Mouse (Mus musculus) intestine, embryonic 15.5 days (tissue): Measurements from ENCODE around the gene Tmem266. TPM values are rescaled to one million over a fixed set of nuclear protein-coding genes. Genes with fewer than 3 reads are reported as not detected.

ENCODE experiments used
- ATAC-seq: fragments of 200-750 bp; cut with Nextera tagmentation; 2 replicates; pipeline ENCODE4 v1.8.0; 2017; ENCODE audit warnings: moderate TSS enrichment, moderate library complexity
- H3K27ac ChIP-seq: fragments of 300-500 bp; sonication (generic); 2 replicates; pipeline ENCODE4 v1.5.1; 2015; ENCODE audit warnings: mild to moderate bottlenecking, inconsistent platforms
- H3K27me3 ChIP-seq: fragments of 300-500 bp; sonication (generic); replicated peaks from 2 replicates; pipeline ENCODE4 v1.6.1; 2015; ENCODE audit warnings: inconsistent platforms
- H3K36me3 ChIP-seq: fragments of 300-500 bp; sonication (generic); 2 replicates; pipeline ENCODE4 v1.6.1; 2015; ENCODE audit warnings: inconsistent platforms
- H3K4me1 ChIP-seq: fragments of 300-500 bp; sonication (generic); replicated peaks from 2 replicates; pipeline ENCODE4 v1.6.1; 2015; ENCODE audit warnings: inconsistent platforms
- H3K4me2 ChIP-seq: fragments of 300-500 bp; sonication (generic); replicated peaks from 2 replicates; pipeline ENCODE4 v1.6.1; 2015; ENCODE audit warnings: mild to moderate bottlenecking, inconsistent platforms
- H3K4me3 ChIP-seq: fragments of 300-500 bp; sonication (generic); replicated peaks from 2 replicates; pipeline ENCODE4 v1.5.1; 2015; ENCODE audit warnings: inconsistent platforms
- H3K9ac ChIP-seq: fragments of 300-500 bp; sonication (generic); 2 replicates; pipeline ENCODE4 v1.6.1; 2015; ENCODE audit warnings: inconsistent platforms
- H3K9me3 ChIP-seq: fragments of 300-500 bp; sonication (generic); 2 replicates; pipeline ENCODE4 v1.6.1; 2016; ENCODE audit warnings: inconsistent platforms
- WGBS: fragments of 180-500 bp; shearing (Covaris S2); methylation state at CpG from one replicate; pipeline ENCODE4 v1.1.7; 2015; 5-methylcytosine and 5-hydroxymethylcytosine counted together
- polyA plus RNA-seq: library from polyadenylated mRNA; unstranded; fragments of >200 nt; fragmentation: Nextera tagmentation; extraction: Ambion mirVana; gene quantifications from 2 replicates; pipeline ENCODE4 v1.2.1, GENCODE M21; 2015

Gene Tmem266
- polyA plus RNA-seq, 1 experiment from 2014 or later = 1.3 TPM

DNA sequence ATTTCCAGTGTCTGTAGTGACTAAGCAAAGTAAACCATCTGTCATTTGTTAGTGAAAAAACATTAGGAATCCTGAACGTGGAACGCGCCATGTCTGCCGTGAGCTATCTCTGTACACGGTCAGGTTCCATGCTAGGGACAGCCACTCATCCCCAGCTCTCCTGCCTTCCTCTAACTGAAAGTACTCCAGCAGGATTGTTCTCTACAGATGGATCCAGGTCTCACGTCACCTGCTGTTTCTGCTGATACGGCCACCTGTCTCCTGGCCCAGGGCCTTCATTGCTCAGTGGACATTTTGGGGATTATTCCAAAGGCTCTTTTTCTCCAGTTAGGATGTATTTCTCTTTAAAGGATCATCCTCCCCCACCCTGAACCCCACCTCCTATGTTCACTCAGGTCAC lies 18.6 kb downstream of the Tmem266 start:
- no peak overlapping the region for H3K27ac ChIP-seq
- H3K4me1 ChIP-seq = no peaks in the 10 kb centered on the region
- ATAC-seq = no peak
- WGBS = 91% methylated on average over 7 of the region's 7 CpGs
- H3K9ac ChIP-seq = no peak overlapping the region
- no peaks in the 10 kb centered on the region for H3K9me3 ChIP-seq
- H3K27me3 ChIP-seq = no peaks in the 10 kb centered on the region
- no peak overlapping the region for H3K4me3 ChIP-seq
- H3K36me3 ChIP-seq = no peaks in the 10 kb centered on the region
- H3K4me2 ChIP-seq = no peak overlapping the region

DNA sequence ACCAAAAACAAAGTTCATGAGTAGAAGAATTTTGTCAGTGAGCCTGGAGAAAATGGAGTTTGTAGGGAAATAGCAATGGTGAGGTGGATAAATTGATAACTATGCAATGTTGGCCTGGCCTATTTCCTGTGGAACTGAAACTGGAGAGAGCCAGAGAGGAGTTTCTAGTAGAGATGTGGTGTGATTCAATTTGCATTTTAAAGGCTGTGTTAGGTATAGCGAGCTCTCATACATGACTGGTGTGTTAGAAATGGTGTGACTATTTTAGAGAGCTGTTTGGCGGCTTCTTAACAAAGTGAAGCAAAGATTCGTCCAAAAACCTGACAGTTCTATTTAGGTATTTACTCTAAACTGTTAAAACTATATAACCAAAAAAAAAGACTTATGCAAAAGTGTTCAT lies 22.0 kb downstream of the Tmem266 start:
- H3K36me3 ChIP-seq = no peaks in the 10 kb centered on the region
- no peaks in the 10 kb centered on the region for H3K9me3 ChIP-seq
- 85% methylated on average over 3 of the region's 3 CpGs for WGBS
- no peak overlapping the region for H3K4me2 ChIP-seq
- no peak overlapping the region for H3K4me3 ChIP-seq
- H3K9ac ChIP-seq = no peak overlapping the region
- no peak overlapping the region for H3K27ac ChIP-seq
- ATAC-seq = no peak
- H3K27me3 ChIP-seq = no peaks in the 10 kb centered on the region
- no peaks in the 10 kb centered on the region for H3K4me1 ChIP-seq

DNA sequence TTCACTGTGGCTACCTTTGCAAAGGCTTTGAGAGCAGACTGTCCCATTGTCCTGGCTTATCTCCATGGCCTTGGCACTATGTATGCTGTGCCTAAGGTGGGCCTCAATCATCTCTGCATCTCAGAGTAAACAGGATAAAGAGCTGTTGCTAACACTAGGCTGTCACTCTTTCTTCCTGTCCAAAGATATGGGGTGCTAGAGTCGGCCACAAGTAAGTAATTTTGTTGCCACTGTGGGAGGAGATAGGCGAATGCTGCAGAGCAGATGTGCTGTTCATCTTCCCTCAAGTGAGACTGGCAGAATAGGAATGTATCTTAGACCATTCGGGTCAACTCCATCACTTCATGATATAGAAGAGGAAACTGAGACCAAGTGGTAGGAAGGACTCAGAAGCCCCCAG lies 28.0 kb downstream of the Tmem266 start:
- Histone ChIP-seq H3K27me3 (no peaks in the 10 kb centered on the region), H3K4me1 (no peaks in the 10 kb centered on the region), H3K4me2 (no peak overlapping the region), H3K9me3 (no peaks in the 10 kb centered on the region), H3K27ac (no peak overlapping the region), H3K36me3 (no peaks in the 10 kb centered on the region), H3K9ac (no peak overlapping the region), H3K4me3 (no peak overlapping the region)
- 72% methylated on average over 3 of the region's 3 CpGs for WGBS
- no peak for ATAC-seq

DNA sequence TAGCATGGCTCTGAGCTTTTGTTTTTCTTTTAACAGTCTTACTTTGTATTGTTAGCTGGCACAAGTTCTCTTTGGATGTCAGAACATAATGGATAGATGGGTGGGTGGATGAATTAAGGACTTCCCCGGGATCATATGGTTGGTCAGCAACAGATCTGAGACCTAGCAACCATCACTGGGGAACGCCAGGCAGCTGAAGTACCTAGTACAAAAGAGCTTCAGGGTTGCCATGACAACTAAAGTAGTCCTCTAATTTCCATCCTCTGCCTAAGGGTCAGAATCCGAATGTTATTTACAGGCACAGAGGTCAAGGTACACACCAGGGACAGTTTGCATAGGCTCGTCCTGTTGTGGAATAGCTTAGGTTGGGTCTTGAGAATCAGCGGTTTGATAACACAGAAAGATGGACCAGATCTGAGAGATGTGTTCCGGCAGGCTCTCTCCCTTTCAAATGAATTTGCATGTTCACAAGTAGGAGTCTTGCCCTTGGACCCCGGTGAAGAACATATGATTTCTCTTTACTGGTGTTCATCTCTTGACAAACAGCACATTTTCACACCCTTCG lies 28.6 kb downstream of the Tmem266 start:
- no peak overlapping the region for H3K27ac ChIP-seq
- 57% methylated on average over 8 of the region's 8 CpGs for WGBS
- no peaks in the 10 kb centered on the region for H3K4me1 ChIP-seq
- no peak for ATAC-seq
- no peak overlapping the region for H3K4me3 ChIP-seq
- no peak overlapping the region for H3K4me2 ChIP-seq
- H3K9ac ChIP-seq = no peak overlapping the region
- H3K9me3 ChIP-seq = no peaks in the 10 kb centered on the region
- no peaks in the 10 kb centered on the region for H3K27me3 ChIP-seq
- no peaks in the 10 kb centered on the region for H3K36me3 ChIP-seq

DNA sequence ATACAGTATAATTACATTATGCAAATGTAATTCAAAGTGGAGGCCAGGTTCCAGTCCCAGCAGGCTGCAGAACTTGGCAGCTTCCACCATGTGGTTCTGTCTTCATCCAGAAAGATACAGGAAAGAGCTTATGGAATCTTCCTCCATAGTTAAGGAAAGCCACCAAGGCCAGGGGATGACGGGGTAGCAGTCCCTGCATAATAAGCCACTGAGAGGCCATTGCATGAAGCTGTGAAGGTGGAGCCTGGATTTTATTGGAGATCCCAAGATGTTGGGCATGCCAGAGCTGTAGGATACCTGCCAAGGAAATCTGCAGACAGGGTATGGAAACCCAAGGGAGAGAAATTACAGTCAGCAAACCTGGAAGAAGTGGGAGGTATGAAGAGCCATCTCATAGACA lies 30.5 kb downstream of the Tmem266 start:
- H3K27ac ChIP-seq = no peak overlapping the region
- no peaks in the 10 kb centered on the region for H3K4me1 ChIP-seq
- 86% methylated on average over 1 of the region's 1 CpGs for WGBS
- H3K4me2 ChIP-seq = no peak overlapping the region
- no peak overlapping the region for H3K9ac ChIP-seq
- H3K9me3 ChIP-seq = no peaks in the 10 kb centered on the region
- no peak for ATAC-seq
- no peaks in the 10 kb centered on the region for H3K27me3 ChIP-seq
- H3K4me3 ChIP-seq = no peak overlapping the region
- no peaks in the 10 kb centered on the region for H3K36me3 ChIP-seq

DNA sequence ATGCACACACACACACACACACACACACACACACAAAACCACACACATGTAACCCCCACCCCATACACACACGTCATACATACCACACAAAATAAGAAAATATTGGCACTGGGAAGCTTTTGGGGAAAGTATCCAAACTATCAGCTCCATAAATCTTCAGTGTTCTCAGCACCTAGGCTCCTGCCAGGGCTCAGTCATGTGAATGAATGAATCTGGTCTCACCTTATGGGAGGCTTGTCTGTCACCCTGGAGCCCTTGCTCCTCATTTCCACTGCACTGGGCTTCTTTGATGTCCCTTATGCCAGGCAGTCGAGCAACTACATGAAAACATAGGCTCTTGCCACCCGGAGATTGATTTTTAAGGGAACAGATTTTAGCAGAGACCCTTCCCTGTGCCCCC lies 33.7 kb downstream of the Tmem266 start:
- H3K4me2 ChIP-seq = no peak overlapping the region
- WGBS = 75% methylated on average over 3 of the region's 3 CpGs
- no peak overlapping the region for H3K4me3 ChIP-seq
- no peak overlapping the region for H3K9ac ChIP-seq
- no peaks in the 10 kb centered on the region for H3K4me1 ChIP-seq
- no peaks in the 10 kb centered on the region for H3K9me3 ChIP-seq
- no peak overlapping the region for H3K27ac ChIP-seq
- H3K36me3 ChIP-seq = no peaks in the 10 kb centered on the region
- ATAC-seq = no peak
- H3K27me3 ChIP-seq = no peaks in the 10 kb centered on the region

DNA sequence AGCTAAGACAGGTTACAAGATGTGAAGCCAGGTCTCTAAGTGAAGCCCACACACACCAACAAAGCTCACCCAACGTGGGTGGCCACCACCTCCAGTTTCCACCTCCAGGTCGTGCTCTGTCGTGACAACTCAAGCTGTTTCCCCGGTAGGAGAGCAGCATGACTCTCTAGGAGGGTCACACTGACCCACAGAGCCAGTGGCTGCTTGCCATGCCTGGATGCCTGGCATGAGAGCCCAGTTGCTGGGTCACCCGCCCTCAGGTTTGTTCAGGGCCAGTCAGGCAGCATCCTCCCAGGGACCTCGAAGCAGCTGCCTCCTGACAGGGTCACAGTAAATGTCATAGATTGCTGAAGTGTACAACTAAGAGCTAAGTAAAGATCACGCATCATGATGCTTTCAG lies 34.1 kb downstream of the Tmem266 start:
- no peaks in the 10 kb centered on the region for H3K9me3 ChIP-seq
- H3K4me1 ChIP-seq = no peaks in the 10 kb centered on the region
- H3K27me3 ChIP-seq = no peaks in the 10 kb centered on the region
- ATAC-seq = no peak
- H3K4me3 ChIP-seq = no peak overlapping the region
- H3K27ac ChIP-seq = no peak overlapping the region
- 65% methylated on average over 7 of the region's 7 CpGs for WGBS
- no peak overlapping the region for H3K9ac ChIP-seq
- no peaks in the 10 kb centered on the region for H3K36me3 ChIP-seq
- no peak overlapping the region for H3K4me2 ChIP-seq

DNA sequence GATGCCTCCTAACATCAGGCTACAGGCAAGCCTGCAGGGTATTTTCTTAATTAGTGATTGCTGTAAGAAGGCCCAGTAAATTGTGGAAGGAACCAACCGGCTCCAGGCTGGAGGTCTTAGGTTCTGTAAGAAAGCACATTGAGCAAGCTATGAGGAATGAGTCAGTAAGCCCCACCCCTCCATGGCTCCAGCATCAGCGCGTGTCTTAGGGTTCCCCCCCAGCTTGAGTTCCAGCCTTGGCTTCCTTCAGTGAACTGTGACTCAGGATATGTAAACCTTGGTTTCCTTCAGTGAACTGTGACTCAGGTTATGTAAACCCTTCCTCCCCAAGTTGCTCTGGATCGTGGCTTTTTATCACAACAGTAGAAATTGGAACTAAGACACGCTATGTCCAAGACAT lies 35.3 kb downstream of the Tmem266 start:
- no peak overlapping the region for H3K9ac ChIP-seq
- no peaks in the 10 kb centered on the region for H3K9me3 ChIP-seq
- 63% methylated on average over 5 of the region's 5 CpGs for WGBS

DNA sequence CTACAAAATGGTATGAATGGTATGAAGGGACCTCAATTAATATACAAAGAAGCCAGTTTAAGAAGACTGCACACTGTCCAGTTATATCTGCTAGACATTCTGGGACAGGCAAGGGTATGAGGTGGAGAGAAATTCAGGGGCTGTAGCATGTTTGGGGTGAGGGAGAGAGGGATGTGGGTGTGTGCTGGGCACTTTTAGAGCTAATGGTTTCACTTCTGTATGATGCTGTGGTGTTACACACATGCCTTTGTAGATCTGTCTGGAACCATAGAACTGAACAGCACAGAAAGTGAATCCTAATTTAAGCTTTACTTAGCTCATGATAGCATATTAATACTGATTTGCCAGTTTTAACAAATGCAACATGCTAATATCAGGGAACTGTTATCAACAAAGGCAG lies 37.0 kb downstream of the Tmem266 start:
- no peaks in the 10 kb centered on the region for H3K36me3 ChIP-seq
- no peak overlapping the region for H3K9ac ChIP-seq
- H3K27me3 ChIP-seq = no peaks in the 10 kb centered on the region
- H3K4me1 ChIP-seq = no peaks in the 10 kb centered on the region
- H3K4me2 ChIP-seq = no peak overlapping the region
- H3K27ac ChIP-seq = no peak overlapping the region
- no peaks in the 10 kb centered on the region for H3K9me3 ChIP-seq
- ATAC-seq = no peak
- no peak overlapping the region for H3K4me3 ChIP-seq

More for the DNA sequence above, 35.3 kb downstream of the Tmem266 start:
- Histone ChIP-seq H3K4me3 (no peak overlapping the region), H3K4me2 (no peak overlapping the region), H3K27me3 (no peaks in the 10 kb centered on the region), H3K4me1 (no peaks in the 10 kb centered on the region), H3K36me3 (no peaks in the 10 kb centered on the region), H3K27ac (no peak overlapping the region)
- ATAC-seq = no peak

DNA sequence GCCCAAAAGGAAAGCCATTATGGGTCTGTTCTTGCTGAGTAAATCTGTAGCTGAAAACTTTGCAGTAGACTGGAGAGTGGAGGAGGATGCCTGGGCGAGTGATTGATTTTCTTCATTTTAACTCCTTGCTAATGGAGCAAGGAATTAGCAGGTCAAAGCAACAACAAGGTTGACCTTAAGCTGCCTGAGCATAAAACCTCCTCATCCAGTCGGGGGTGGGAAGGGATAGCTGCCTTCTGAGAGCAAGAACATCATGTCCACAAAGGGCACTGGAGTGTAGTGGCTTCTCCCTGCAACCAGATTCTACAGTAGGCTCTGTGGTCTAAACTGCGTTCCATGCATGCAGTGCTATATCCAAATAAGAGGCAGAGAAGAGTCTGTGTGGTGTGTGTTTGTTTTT lies 41.3 kb downstream of the Tmem266 start:
- H3K4me2 ChIP-seq = no peak overlapping the region
- no peaks in the 10 kb centered on the region for H3K27me3 ChIP-seq
- no peak for ATAC-seq
- 42% methylated on average over 3 of the region's 3 CpGs for WGBS
- H3K4me1 ChIP-seq = no peaks in the 10 kb centered on the region
- no peak overlapping the region for H3K9ac ChIP-seq
- H3K9me3 ChIP-seq = no peaks in the 10 kb centered on the region
- no peak overlapping the region for H3K4me3 ChIP-seq
- no peak overlapping the region for H3K27ac ChIP-seq
- H3K36me3 ChIP-seq = no peaks in the 10 kb centered on the region

DNA sequence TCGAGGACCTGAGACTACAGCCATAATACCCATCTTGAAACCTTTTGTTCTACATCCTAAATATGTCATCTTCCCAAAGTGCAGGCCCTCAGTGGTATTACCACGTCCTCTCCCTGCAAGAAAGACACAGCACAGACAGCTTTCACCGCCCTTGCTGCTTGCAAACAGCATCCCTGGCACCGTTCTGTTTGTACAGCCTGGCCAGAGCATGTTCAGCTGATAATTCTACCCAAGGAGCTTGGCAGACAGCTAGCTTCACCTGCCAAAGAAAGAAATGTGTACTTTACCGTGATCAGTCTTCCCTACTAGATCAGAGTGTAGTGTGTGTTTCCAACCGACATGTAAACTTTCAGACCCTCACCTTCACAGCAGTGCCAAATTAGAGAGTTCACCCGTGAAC lies 45.2 kb downstream of the Tmem266 start:
- Histone ChIP-seq H3K4me1 (no peaks in the 10 kb centered on the region), H3K4me2 (no peak overlapping the region), H3K9ac (no peak overlapping the region), H3K9me3 (no peaks in the 10 kb centered on the region), H3K4me3 (no peak overlapping the region), H3K36me3 (no peaks in the 10 kb centered on the region), H3K27me3 (no peaks in the 10 kb centered on the region), H3K27ac (no peak overlapping the region)
- 72% methylated on average over 7 of the region's 7 CpGs for WGBS
- ATAC-seq = no peak

DNA sequence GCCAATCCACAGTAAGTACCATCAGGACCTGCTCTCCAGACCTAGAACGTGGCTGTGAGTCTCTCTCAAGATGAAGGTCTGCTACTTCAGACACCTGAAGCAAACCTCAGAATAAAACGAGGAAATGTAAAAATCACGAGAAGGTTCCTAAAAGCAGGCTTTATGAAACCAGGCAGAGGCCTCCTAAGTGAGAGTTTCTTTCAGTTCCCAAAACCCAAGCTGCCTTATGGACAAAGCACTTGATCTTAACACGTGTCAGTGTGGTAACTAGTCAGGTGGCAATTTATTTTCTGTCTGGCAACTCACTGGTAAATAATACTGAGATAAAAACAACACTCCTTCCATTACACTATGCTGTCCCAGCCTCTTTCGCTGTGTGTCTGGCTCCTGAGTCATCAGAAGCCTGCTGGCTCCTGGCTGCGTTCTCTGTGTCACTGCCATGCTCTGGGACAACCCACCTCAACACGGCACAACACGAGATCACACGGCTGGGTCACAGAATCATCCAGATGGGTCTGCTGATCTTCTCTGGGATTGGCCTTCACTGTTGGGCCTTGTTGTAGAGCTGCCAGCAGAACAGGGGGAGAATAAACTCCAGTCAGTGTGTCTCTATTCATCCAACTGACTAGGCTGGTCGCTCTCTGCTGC lies 51.0 kb downstream of the Tmem266 start:
- Histone ChIP-seq H3K4me2 (no peak overlapping the region), H3K4me3 (no peak overlapping the region), H3K9ac (no peak overlapping the region), H3K9me3 (no peaks in the 10 kb centered on the region), H3K27ac (no peak overlapping the region), H3K4me1 (no peaks in the 10 kb centered on the region), H3K27me3 (no peaks in the 10 kb centered on the region), H3K36me3 (no peaks in the 10 kb centered on the region)
- 81% methylated on average over 10 of the region's 10 CpGs for WGBS
- no peak for ATAC-seq

DNA sequence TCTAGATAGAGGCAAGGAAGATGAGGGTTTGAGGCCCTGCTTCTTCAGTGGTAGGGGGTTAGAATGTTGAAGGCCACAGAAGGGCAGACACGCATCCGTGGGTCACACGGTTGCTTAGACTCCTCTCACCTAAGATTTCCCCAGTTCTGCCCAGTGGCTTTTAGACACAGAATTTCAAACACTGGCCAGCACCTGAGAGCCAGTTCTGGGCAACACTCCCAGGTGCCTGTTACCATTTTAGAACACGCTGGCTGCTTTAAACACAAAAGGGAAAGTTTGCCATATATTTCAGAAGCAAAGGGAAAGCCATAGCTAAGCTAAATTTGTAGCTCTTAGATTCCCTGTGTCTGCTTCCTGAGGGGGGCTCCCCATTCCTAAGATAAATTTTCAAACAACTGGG lies 54.7 kb downstream of the Tmem266 start:
- Histone ChIP-seq H3K9me3 (no peaks in the 10 kb centered on the region), H3K27ac (no peak overlapping the region), H3K4me3 (no peak overlapping the region), H3K36me3 (no peaks in the 10 kb centered on the region), H3K4me2 (no peak overlapping the region), H3K4me1 (no peaks in the 10 kb centered on the region), H3K9ac (no peak overlapping the region), H3K27me3 (no peaks in the 10 kb centered on the region)
- ATAC-seq = no peak
- WGBS = 89% methylated on average over 4 of the region's 4 CpGs
